ENCODE assay signal across 16 mouse cellular contexts in the genomic region with DNA sequence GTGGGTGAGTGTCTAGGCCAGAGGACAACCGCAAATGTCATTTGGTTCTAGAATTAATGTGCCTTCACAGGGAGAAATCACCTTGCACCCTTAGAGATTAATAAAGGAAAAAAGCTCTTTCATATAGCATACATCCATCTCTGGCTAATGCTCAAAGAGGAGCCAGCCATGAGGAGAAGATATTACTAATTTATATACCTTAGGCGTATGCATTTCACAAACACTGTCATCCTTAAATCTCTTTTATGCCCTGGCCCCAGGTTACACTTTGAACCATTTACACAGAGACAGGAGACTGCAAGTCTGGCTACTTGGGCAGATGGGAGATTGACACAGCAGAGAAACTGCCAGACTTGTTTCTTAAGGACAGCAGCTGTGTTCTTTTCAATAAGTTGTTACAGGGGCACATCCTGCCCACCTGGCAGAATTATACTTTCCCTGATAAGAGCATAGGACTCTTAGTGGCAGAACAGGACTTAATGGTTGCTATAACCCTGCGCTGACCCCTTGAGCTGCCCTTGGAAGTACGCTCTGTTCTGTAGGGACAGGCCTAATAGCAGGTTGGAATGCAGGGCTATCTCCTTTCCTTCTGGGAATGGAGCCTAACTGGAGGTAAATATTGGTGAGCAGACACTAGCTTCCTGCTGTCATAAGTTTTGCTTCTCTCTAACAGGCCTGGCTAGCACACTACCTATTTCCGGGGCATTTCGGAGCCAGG. TPM values are rescaled to one million over a fixed set of nuclear protein-coding genes. Genes with fewer than 3 reads are reported as not detected.
DNase-seq lines count a peak whose midpoint lies in the region; ATAC-seq and TF ChIP-seq lines count a peak whose summit lies in the region.
"Had no signal": no experiment of that assay in that cellular context is flagged by ENCODE, and none has a peak within 500 bp of the region (broad histone marks: within the 10 kb centered on the region; RNA-seq: fewer than 3 reads in every experiment).

No protein-coding gene starts in this region.

- H3K27ac ChIP-seq in liver, postnatal 0 days (ENCODE audit: low read depth), result peak overlapping the region; percentile 34; the same call in 1 of the 2 replicates
- H3K27ac ChIP-seq in liver, embryonic 12.5 days, result no peak overlapping the region
- no peak overlapping the region for H3K27ac ChIP-seq in embryonic facial prominence, embryonic 14.5 days (replicated peaks; ENCODE audit: low read depth, low read length)
- no peak overlapping the region for H3K27ac ChIP-seq in intestine, postnatal 0 days (ENCODE audit: low read depth, low read length)
- H3K27ac ChIP-seq: layer of hippocampus, adult 2 months had no signal

- no peaks in the 10 kb centered on the region for H3K27me3 ChIP-seq in liver, postnatal 0 days (ENCODE audit: insufficient read depth, low read length)
- no peaks in the 10 kb centered on the region for H3K27me3 ChIP-seq in liver, embryonic 12.5 days (replicated peaks)
- no peaks in the 10 kb centered on the region for H3K27me3 ChIP-seq in embryonic facial prominence, embryonic 14.5 days (replicated peaks; ENCODE audit: control insufficient read depth, insufficient read depth, low read length)
- no peaks in the 10 kb centered on the region for H3K27me3 ChIP-seq in intestine, postnatal 0 days (replicated peaks; ENCODE audit: control insufficient read depth, insufficient read depth, low read length)

- no peaks in the 10 kb centered on the region for H3K36me3 ChIP-seq in liver, postnatal 0 days (replicated peaks; ENCODE audit: insufficient read depth, low read length)
- H3K36me3 ChIP-seq in liver, embryonic 12.5 days, result no peaks in the 10 kb centered on the region
- no peaks in the 10 kb centered on the region for H3K36me3 ChIP-seq in embryonic facial prominence, embryonic 14.5 days (ENCODE audit: control insufficient read depth, insufficient read depth, low read length)
- H3K36me3 ChIP-seq in intestine, postnatal 0 days (ENCODE audit: control insufficient read depth, insufficient read depth), result no peaks in the 10 kb centered on the region

- DNase-seq in gastrocnemius, adult 18-20 months (ENCODE audit: low spot score), result peak; percentile 76
- DNase-seq in gastrocnemius, postnatal 10 days, result no peak
- no peak for DNase-seq in liver, postnatal 0 days
- DNase-seq in embryonic facial prominence, embryonic 14.5 days (ENCODE audit: low spot score), result peak; percentile 28
- DNase-seq in frontal cortex, postnatal 10 days (ENCODE audit: low spot score in 2 of 2), result no peak
- DNase-seq in ovary, postnatal 14 days (ENCODE audit: low spot score), result no peak
- DNase-seq: cerebellum, adult 18-20 months had no signal

- H3K4me3 ChIP-seq in liver, postnatal 0 days (ENCODE audit: low read depth, low read length), result no peak overlapping the region
- H3K4me3 ChIP-seq in liver, embryonic 12.5 days, result no peak overlapping the region
- no peak overlapping the region for H3K4me3 ChIP-seq in embryonic facial prominence, embryonic 14.5 days (ENCODE audit: low read depth, low read length)
- H3K4me3 ChIP-seq in intestine, postnatal 0 days (ENCODE audit: low read depth, low read length), result no peak overlapping the region
- H3K4me3 ChIP-seq: erythroblast, embryonic 14.5 days; layer of hippocampus, adult 2 months had no signal

- H3K9me3 ChIP-seq in liver, postnatal 0 days (ENCODE audit: low read length), result no peaks in the 10 kb centered on the region
- no peaks in the 10 kb centered on the region for H3K9me3 ChIP-seq in liver, embryonic 12.5 days (replicated peaks)
- 0 out of 2 replicates have a peak, but pooled peaks cover 2% of the 10 kb centered on the region for H3K9me3 ChIP-seq in embryonic facial prominence, embryonic 14.5 days (ENCODE audit: control insufficient read depth, low read length)
- H3K9me3 ChIP-seq in intestine, postnatal 0 days (ENCODE audit: control insufficient read depth), result no peaks in the 10 kb centered on the region

- TF ChIP-seq EP300 in liver, postnatal 0 days (IDR thresholded peaks at IDR 0.05; ENCODE audit: low read depth), result no peak

- TF ChIP-seq CTCF in liver, postnatal 0 days (IDR thresholded peaks at IDR 0.05; ENCODE audit: low read depth), result no peak
- no peak for TF ChIP-seq CTCF in intestine, postnatal 0 days (IDR thresholded peaks at IDR 0.05; ENCODE audit: low read depth)

- H3K9ac ChIP-seq in liver, postnatal 0 days (replicated peaks), result no peak overlapping the region
- no peak overlapping the region for H3K9ac ChIP-seq in liver, embryonic 12.5 days
- H3K9ac ChIP-seq in embryonic facial prominence, embryonic 14.5 days (ENCODE audit: low read depth, low read length), result no peak overlapping the region
- H3K9ac ChIP-seq in intestine, postnatal 0 days (ENCODE audit: low read depth, low read length), result no peak overlapping the region

- no peak overlapping the region for H3K4me2 ChIP-seq in liver, postnatal 0 days (ENCODE audit: low read depth, low read length)
- no peak overlapping the region for H3K4me2 ChIP-seq in liver, embryonic 12.5 days
- no peak overlapping the region for H3K4me2 ChIP-seq in embryonic facial prominence, embryonic 14.5 days (ENCODE audit: low read depth, low read length)
- no peak overlapping the region for H3K4me2 ChIP-seq in intestine, postnatal 0 days (replicated peaks; ENCODE audit: low read depth)

- peaks cover 12% of the 10 kb centered on the region for H3K4me1 ChIP-seq in liver, postnatal 0 days (ENCODE audit: insufficient read depth)
- no peaks in the 10 kb centered on the region for H3K4me1 ChIP-seq in liver, embryonic 12.5 days
- H3K4me1 ChIP-seq in embryonic facial prominence, embryonic 14.5 days (ENCODE audit: control insufficient read depth, insufficient read depth, low read length), result peaks cover 19% of the 10 kb centered on the region
- peaks cover 4% of the 10 kb centered on the region for H3K4me1 ChIP-seq in intestine, postnatal 0 days (replicated peaks; ENCODE audit: control insufficient read depth, insufficient read depth, low read length)

- 72% methylated on average over 6 of the region's 6 CpGs for WGBS in liver, postnatal 0 days (ENCODE audit: insufficient replicate concordance)
- 72% methylated on average over 6 of the region's 6 CpGs for WGBS in liver, embryonic 12.5 days (ENCODE audit: insufficient replicate concordance)
- WGBS in embryonic facial prominence, embryonic 14.5 days, result 71% methylated on average over 6 of the region's 6 CpGs
- 46% methylated on average over 6 of the region's 6 CpGs for WGBS in intestine, postnatal 0 days

- peak; percentile 38; the same call in 1 of the 2 replicates for ATAC-seq in liver, postnatal 0 days
- no peak for ATAC-seq in liver, embryonic 12.5 days
- 0 out of 2 replicates have a peak, but pooled peaks have one; percentile 42 for ATAC-seq in embryonic facial prominence, embryonic 14.5 days (ENCODE audit: low read depth)
- ATAC-seq in intestine, postnatal 0 days, result peak; percentile 61

RNA-seq across cellular contexts. Expression of gene Adh6a, which starts 9.2 kb away (rescaled TPM):
- not detected for total RNA-seq in gastrocnemius, adult 18-20 months (2021)
- total RNA-seq in gastrocnemius, postnatal 10 days (2021), result not detected
- polyA plus RNA-seq in liver, postnatal 0 days (2015; fragmentation: Nextera tagmentation; extraction: Ambion mirVana), result not detected in 2 replicates
- not detected in 2 replicates for polyA plus RNA-seq in liver, embryonic 12.5 days (2016; fragmentation: Nextera tagmentation; extraction: Ambion mirVana)
- 0.17 TPM in 1 of 2 replicates, not detected in the other for polyA plus RNA-seq in embryonic facial prominence, embryonic 14.5 days (2014; fragmentation: Nextera tagmentation; extraction: Ambion mirVana)
- 6.1 and 9.2 TPM in 2 replicates for polyA plus RNA-seq in intestine, postnatal 0 days (2015; fragmentation: Nextera tagmentation; extraction: Ambion mirVana)
- total RNA-seq: layer of hippocampus, adult 2 months; left cerebral cortex, postnatal 36 days; megakaryocyte progenitor cell, adult 5-6 weeks; MEL had no signal
- polyA plus RNA-seq: erythroblast, embryonic 14.5 days; hindbrain, embryonic 11.5 days had no signal

RNA-seq across cellular contexts. Expression of gene Adh6b, which starts 37.6 kb away (rescaled TPM):
- not detected for total RNA-seq in gastrocnemius, adult 18-20 months (2021)
- under 1 TPM in 1 of 2 experiments, not detected in 1; 0.35 TPM for total RNA-seq in gastrocnemius, postnatal 10 days (2021)
- 0.18 and 0.20 TPM in 2 replicates for polyA plus RNA-seq in liver, postnatal 0 days (2015; fragmentation: Nextera tagmentation; extraction: Ambion mirVana)
- polyA plus RNA-seq in liver, embryonic 12.5 days (2016; fragmentation: Nextera tagmentation; extraction: Ambion mirVana), result 0.41 and 0.68 TPM in 2 replicates
- polyA plus RNA-seq in embryonic facial prominence, embryonic 14.5 days (2014; fragmentation: Nextera tagmentation; extraction: Ambion mirVana), result 0.51 and 0.90 TPM in 2 replicates
- not detected in 2 replicates for polyA plus RNA-seq in intestine, postnatal 0 days (2015; fragmentation: Nextera tagmentation; extraction: Ambion mirVana)
- total RNA-seq: layer of hippocampus, adult 2 months; left cerebral cortex, postnatal 36 days; megakaryocyte progenitor cell, adult 5-6 weeks; MEL; neutrophil, adult 5-6 weeks had no signal
- polyA plus RNA-seq: erythroblast, embryonic 14.5 days had no signal

RNA-seq across cellular contexts. Expression of gene Adh1, which starts 43.1 kb away (rescaled TPM):
- total RNA-seq in gastrocnemius, adult 18-20 months (2021), result 10 to 100 TPM; 18.0 to 28.7 TPM
- 10 to 100 TPM; 24.6 to 58.4 TPM for total RNA-seq in gastrocnemius, postnatal 10 days (2021)
- 434 and 496 TPM in 2 replicates for polyA plus RNA-seq in liver, postnatal 0 days (2015; fragmentation: Nextera tagmentation; extraction: Ambion mirVana)
- 0.92 and 0.97 TPM in 2 replicates for polyA plus RNA-seq in liver, embryonic 12.5 days (2016; fragmentation: Nextera tagmentation; extraction: Ambion mirVana)
- 24.2 and 25.6 TPM in 2 replicates for polyA plus RNA-seq in embryonic facial prominence, embryonic 14.5 days (2014; fragmentation: Nextera tagmentation; extraction: Ambion mirVana)
- polyA plus RNA-seq in intestine, postnatal 0 days (2015; fragmentation: Nextera tagmentation; extraction: Ambion mirVana), result 101 and 113 TPM in 2 replicates
- total RNA-seq: megakaryocyte progenitor cell, adult 5-6 weeks had no signal
- polyA plus RNA-seq: erythroblast, embryonic 14.5 days had no signal

Comparison
In these comparisons a context has a peak if more than half of its experiments do, and no peak if none do; other contexts are left out.
1. DNase-seq: peak in gastrocnemius, adult 18-20 months (single experiment) and embryonic facial prominence, embryonic 14.5 days (single experiment); none in gastrocnemius, postnatal 10 days (single experiment), liver, postnatal 0 days (single experiment), frontal cortex, postnatal 10 days (0 of 2) and ovary, postnatal 14 days (single experiment).
2. RNA of gene Adh1, which starts 43.1 kb away (polyA plus RNA-seq): 434 to 496 TPM in liver, postnatal 0 days, 101 to 113 TPM in intestine, postnatal 0 days and 24.2 to 25.6 TPM in embryonic facial prominence, embryonic 14.5 days; 0.92 to 0.97 TPM in liver, embryonic 12.5 days; every median in the first group is over 10 times any median in the second.